Mouse (Mus musculus) erythroblast, embryonic 14.5 days (primary cell): ENCODE measurements around the gene Ccdc22.

Experiments used
- GATA1 ChIP-seq: IDR thresholded peaks from 2 replicates; pipeline ENCODE4 v1.6.1; 2012; ENCODE audit warnings: low read length, inconsistent platforms, mixed read lengths
- TAL1 ChIP-seq: IDR thresholded peaks from 3 replicates; pipeline ENCODE4 v1.6.1; 2012; ENCODE audit warnings: low read length, inconsistent platforms, mixed read lengths

GRCm38 (mm10) chrX:7648671-7649304 lies 43.5 kb upstream of the Ccdc22 start:
- TF ChIP-seq TAL1 (no peak), GATA1 (no peak)
